Mouse (Mus musculus): ENCODE measurements around the gene Vim. TPM values are rescaled to one million over a fixed set of nuclear protein-coding genes. Genes with fewer than 3 reads are reported as not detected.
"Not testable (repeated sequence)": the region's sequence is repeated elsewhere in the genome, so short reads cannot be mapped to it uniquely, and the experiment has no call there.

Vim gene
- polyA plus RNA-seq, 1 experiment from 2014 or later: 590 TPM

DNA sequence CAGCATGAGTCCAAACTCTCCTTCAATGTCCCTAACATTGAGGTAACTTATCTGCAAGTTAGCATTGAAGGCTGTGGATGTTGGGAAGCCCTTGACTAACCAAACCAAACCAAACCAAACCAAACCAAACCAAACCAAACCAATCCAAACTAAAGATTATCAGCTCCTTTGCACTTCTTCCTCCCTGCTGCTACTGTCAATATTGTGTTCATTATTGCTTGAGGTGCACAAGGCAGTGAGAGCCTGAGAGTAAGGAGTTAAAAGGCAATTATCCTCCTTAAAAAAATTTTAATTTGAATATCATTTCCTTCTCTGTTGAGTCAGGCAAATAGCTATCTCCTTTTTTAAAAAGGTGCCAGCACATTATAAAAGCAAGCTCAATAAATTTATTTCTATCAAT lies 29.4 kb downstream of the Vim start:
- Histone ChIP-seq H3K4me1 (no peaks in the 10 kb centered on the region), H3K36me3 (no peaks in the 10 kb centered on the region), H3K9me3 (no peaks in the 10 kb centered on the region), H3K27me3 (ENCODE audit: insufficient read depth, poor library complexity, severe bottlenecking) (no peaks in the 10 kb centered on the region), H3K4me3 (no peak overlapping the region), H3K27ac (no peak overlapping the region)
- DNase-seq (ENCODE audit: low spot score): no peak

DNA sequence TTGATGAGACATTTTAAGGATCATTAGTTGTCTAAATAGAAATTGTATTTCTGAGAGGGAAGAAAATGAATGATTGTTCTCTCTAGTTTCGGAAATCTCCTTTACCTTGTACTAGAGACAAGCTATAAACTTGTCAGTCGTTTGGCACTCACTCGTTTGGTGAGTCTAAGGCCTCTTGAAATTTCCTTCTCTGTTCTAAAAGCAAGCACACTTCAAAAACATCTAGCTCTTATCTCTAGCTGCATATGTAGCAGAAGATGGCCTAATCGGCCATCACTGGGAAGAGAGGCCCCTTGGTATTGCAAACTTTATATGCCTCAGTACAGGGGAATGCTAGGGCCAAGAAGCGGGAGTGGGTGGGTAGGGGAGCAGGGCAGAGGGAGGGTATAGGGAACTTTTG lies 29.9 kb downstream of the Vim start:
- not testable (repeated sequence) for H3K36me3 ChIP-seq; H3K27me3 ChIP-seq (ENCODE audit: insufficient read depth, poor library complexity, severe bottlenecking); H3K9me3 ChIP-seq; H3K27ac ChIP-seq; DNase-seq (ENCODE audit: low spot score); H3K4me3 ChIP-seq; H3K4me1 ChIP-seq
- WGBS: 45% methylated on average over 5 of the region's 5 CpGs

DNA sequence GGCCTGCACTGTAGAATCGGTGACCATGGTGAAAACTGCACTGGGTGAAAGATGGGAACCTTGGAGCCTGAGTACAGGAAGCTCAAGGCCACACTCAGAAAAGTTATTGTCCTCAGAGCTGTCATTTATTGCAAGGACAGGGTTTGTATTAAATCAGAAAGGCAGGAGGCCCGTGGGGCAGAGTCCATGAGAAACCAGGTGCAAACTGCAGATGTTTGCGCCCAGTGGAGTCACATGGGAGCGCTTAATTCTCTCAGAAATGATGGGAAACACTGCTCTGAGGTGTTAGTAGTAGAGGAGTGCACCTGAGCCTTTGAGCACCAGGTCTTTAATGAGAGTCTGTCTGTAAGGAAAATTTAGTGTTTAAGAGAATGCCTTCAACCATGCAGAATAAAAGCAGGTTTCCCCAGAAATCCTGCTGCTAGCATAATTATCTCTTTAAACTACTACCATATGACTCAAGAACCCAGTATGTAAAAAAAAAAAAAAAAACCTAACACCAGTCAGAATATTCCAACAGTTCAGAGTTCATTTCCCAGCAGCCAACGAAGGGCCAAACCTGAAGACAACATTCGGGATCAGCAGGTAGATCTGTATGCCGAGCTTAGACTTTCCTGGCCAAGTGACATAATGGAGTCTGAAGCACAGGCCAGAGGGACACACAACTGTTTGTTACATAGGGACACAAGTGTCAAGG lies 56.6 kb downstream of the Vim start:
- Histone ChIP-seq H3K4me3 (no peak overlapping the region), H3K4me1 (no peaks in the 10 kb centered on the region), H3K27me3 (ENCODE audit: insufficient read depth, poor library complexity, severe bottlenecking) (no peaks in the 10 kb centered on the region), H3K36me3 (no peaks in the 10 kb centered on the region), H3K27ac (no peak overlapping the region), H3K9me3 (no peaks in the 10 kb centered on the region)
- DNase-seq (ENCODE audit: low spot score): no peak
- WGBS: 78% methylated on average over 7 of the region's 7 CpGs

Other genes starting within 250 kb of the Vim start
- gene Cubn, start 82.1 kb upstream of the Vim start, polyA plus RNA-seq (2016; fragmentation: Nextera tagmentation; extraction: Ambion mirVana): 0.32 and 0.34 TPM in 2 replicates
- 8.7 and 10.4 TPM in 2 replicates for gene Trdmt1, start 29.3 kb upstream of the Vim start, polyA plus RNA-seq (2016; fragmentation: Nextera tagmentation; extraction: Ambion mirVana)
- 0.10 and 0.15 TPM in 2 replicates for gene St8sia6, start 220.1 kb downstream of the Vim start, polyA plus RNA-seq (2016; fragmentation: Nextera tagmentation; extraction: Ambion mirVana)